Mouse (Mus musculus) lung, adult 2 months (tissue): ENCODE results near the gene Gpr22. TPM values are rescaled to one million over a fixed set of nuclear protein-coding genes. Genes with fewer than 3 reads are reported as not detected.

Experiments used
- DNase-seq: peaks from one replicate; pipeline ENCODE4 v3.0.0; 2022
- H3K4me1 ChIP-seq: fragments of 200-500 bp; 2 replicates; pipeline ENCODE4 v1.6.1; 2011; ENCODE audit warnings: low read length; ENCODE audit not compliant: control insufficient read depth, insufficient read depth
- H3K4me3 ChIP-seq: fragments of 200-500 bp; replicated peaks from 2 replicates; pipeline ENCODE3; 2011; ENCODE audit warnings: low read depth, mild to moderate bottlenecking, control low read depth, low read length; ENCODE audit errors: extremely low read depth
- CTCF ChIP-seq: fragments of 200-500 bp; IDR thresholded peaks from 2 replicates; pipeline ENCODE4 v1.5.1; 2011; ENCODE audit warnings: mild to moderate bottlenecking, low read length, control low read depth; ENCODE audit not compliant: insufficient read depth
- POLR2A ChIP-seq: fragments of 200-500 bp; IDR thresholded peaks from 2 replicates; pipeline ENCODE4 v1.6.1; 2011; ENCODE audit warnings: low read depth, mild to moderate bottlenecking, control low read depth, low read length, borderline replicate concordance; ENCODE audit errors: extremely low read depth
- WGBS: fragments of 180-500 bp; shearing (Covaris S2); methylation state at CpG from one replicate; pipeline ENCODE4 v1.1.7; 2018; 5-methylcytosine and 5-hydroxymethylcytosine counted together
- polyA plus RNA-seq: library from polyadenylated mRNA; depleted of rRNA; stranded (reverse); fragments of >200 nt; gene quantifications from 2 replicates; pipeline ENCODE4 v1.2.3, GENCODE M21; 2012; rRNA removed

Gene Gpr22
- not detected in 2 replicates for polyA plus RNA-seq

DNA sequence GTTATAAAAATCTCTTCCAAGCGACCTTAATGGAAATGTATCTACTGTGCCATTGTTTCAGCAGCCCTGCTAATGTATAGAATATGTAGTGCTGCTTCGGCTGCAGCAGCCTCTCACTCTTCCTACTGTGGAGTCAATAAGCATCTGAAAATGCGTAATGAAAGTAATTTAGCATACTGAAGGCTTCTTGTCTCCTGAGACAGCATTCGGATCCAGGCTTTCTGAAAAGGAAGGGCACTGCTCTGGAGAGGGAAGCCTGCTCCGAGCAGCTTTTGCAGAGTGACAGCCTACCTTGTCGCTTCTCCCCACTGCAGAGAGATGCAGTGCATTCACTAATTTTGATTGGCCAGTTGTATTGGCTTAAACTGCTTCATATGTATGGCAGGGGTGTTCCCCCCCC, at the start of gene Gpr22:
Gpr22 (minus strand) TSS at position 348 of the 400 bp plus-strand sequence.
- TF ChIP-seq CTCF (no peak), POLR2A (no peak)
- no peak for DNase-seq
- WGBS: 60% methylated on average over 6 of the region's 6 CpGs
- Histone ChIP-seq H3K4me1 (no peaks in the 10 kb centered on the region), H3K4me3 (no peak within 1 kb of the TSS)

DNA sequence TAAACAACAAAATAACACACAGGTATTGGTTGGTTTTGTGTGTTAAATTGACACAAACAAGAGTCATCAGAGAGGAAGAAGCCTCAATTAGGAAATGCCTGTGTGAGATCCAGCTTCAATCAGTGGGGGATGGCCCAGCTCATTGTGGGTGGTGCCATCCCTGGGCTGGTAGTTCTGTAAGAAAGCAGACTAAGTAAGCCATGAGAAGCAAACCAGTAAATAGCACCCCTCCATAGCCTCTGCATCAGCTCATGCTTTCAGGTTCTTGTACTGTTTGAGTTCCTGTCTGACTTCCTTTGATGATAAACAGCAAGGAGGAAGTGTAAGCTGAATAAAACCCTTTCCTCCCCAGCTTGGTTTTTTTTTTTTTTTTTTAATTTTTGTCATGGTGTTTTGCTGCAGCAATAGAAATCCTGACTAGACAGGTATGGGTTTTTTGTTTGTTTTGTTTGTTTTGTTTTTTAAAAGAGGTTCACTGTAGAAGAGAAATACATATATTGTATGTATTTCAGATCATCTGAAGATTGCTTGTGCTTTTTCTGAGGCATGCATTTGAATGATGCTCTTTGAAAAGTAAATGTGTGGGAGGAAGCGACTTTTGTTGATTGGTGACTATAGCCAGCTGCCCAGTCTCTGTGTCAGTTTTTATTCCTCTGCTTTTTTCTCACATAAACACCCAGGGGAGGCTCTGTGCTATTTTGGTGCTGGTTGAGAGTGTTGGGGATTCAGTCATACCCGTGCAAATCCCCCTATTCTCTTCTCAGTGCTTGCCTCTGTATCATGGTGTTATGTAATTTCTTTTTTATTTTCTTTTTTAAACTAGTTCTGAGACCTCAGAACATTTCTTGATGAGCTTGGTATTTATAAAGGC, 42.4 kb upstream of the Gpr22 start:
- TF ChIP-seq CTCF (no peak), POLR2A (no peak)
- no peak overlapping the region for H3K4me3 ChIP-seq
- 0 out of 2 replicates have a peak, but pooled peaks cover 2% of the 10 kb centered on the region for H3K4me1 ChIP-seq
- WGBS: 49% methylated on average over 2 of the region's 2 CpGs
- DNase-seq: no peak

DNA sequence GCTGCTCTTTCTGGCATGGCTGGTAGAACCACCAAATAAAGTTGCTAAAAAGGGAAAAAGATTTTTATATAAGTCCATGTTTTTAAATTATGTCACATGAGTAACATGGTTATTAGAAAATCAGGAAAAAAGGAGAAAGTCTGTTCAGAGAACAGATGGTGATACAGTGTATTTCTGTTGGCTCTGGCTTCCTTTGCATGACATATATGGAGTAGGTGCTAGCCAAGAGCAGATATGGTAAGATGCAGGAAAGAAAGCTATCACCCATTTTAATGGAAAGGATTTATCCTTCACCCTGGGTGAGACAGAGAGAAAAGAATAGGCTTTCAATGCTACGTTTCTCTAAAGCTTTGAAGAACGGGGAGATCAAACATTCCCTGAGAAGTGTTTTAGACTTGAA, 40.7 kb upstream of the Gpr22 start:
- no peak for DNase-seq

DNA sequence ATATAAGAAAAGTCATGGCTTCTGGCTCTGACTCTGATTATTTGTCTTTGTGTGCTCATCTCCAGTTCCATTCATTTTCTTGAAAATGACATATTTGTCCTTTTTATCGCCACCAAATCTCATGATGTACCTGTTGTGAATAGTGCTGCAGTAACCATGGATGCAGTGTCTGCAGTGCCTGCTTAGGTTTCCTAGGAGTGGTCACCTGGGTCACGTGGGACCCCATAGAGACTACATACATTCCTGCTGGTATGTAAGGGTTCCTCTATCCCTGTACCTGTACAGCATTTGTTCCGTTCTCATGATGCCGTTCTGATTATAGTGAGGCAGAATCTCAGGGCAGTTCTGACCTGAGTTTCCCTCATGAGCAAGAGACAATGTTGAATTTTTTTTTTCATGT, 36.1 kb upstream of the Gpr22 start:
- no peak overlapping the region for H3K4me3 ChIP-seq
- no peak for TF ChIP-seq POLR2A
- 91% methylated on average over 4 of the region's 4 CpGs for WGBS
- no peak for DNase-seq
- H3K4me1 ChIP-seq: no peaks in the 10 kb centered on the region

More for the DNA sequence above, 40.7 kb upstream of the Gpr22 start:
- WGBS: 64% methylated on average over 2 of the region's 2 CpGs
- no peak for TF ChIP-seq POLR2A
- no peak for TF ChIP-seq CTCF
- Histone ChIP-seq H3K4me3 (no peak overlapping the region), H3K4me1 (0 out of 2 replicates have a peak, but pooled peaks cover 2% of the 10 kb centered on the region)

DNA sequence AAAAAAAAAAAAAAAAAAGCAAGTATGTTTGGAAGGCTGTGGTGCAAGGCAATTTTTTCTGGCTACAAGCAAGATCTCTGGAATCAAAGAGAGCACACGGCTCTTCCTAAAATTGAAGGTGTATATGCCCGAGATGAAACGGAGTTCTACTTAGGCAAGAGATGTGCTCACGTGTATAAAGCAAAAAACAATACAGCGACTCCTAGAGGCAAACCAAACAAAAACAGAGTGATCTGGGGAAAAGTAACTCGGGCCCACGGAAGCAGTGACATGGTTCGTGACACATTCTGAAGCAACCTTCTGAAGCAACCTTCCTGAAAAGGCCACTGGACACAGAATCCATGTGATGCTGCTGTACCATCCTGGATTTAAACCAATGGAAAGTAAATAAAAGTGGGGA, 33.6 kb upstream of the Gpr22 start:
- TF ChIP-seq POLR2A (no peak), CTCF (no peak)
- no peaks in the 10 kb centered on the region for H3K4me1 ChIP-seq
- no peak overlapping the region for H3K4me3 ChIP-seq
- WGBS: 90% methylated on average over 8 of the region's 8 CpGs
- no peak for DNase-seq

DNA sequence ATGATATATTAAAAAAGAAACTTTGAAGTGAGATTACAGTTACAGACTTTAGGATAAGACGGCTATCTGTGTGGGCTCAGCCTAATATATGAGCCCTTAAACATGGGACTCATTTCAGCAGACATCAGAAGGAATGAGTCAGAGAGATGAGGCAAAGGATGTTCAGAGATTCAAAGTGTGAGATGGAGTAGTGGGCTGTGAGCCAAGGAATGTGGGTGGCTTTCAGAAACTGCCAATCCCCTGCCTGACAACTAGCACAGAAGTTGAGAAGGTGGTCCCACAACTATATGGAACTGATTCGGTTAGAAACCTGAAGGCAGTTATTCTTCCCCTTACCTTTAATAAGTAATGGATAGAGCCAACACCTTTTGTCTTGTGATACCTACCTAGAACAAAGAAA, 20.9 kb upstream of the Gpr22 start:
- no peak overlapping the region for H3K4me3 ChIP-seq
- TF ChIP-seq CTCF (no peak), POLR2A (no peak)
- H3K4me1 ChIP-seq: no peaks in the 10 kb centered on the region
- DNase-seq: no peak
- 87% methylated on average over 2 of the region's 2 CpGs for WGBS

DNA sequence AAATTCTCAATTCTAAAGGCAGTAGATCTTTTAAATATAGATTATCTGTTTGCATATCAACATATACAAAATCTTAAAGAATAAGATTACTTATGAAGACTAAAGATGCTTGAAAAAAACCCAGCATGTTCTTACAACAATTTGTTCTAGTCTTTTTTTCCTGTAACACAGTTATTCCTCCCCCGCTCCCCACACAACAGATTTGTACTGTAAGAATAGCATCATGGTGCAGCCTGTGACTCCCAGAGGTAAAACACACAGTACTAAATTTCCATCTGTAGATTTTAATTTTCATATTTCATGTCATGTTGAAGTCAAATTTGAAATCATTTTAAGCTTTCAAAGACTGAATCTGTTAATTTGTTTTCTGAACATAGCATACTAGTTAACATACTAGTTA, 16.4 kb upstream of the Gpr22 start:
- 93% methylated on average over 1 of the region's 1 CpGs for WGBS
- no peak overlapping the region for H3K4me3 ChIP-seq
- no peaks in the 10 kb centered on the region for H3K4me1 ChIP-seq
- TF ChIP-seq CTCF: no peak
- TF ChIP-seq POLR2A: no peak
- DNase-seq: no peak

DNA sequence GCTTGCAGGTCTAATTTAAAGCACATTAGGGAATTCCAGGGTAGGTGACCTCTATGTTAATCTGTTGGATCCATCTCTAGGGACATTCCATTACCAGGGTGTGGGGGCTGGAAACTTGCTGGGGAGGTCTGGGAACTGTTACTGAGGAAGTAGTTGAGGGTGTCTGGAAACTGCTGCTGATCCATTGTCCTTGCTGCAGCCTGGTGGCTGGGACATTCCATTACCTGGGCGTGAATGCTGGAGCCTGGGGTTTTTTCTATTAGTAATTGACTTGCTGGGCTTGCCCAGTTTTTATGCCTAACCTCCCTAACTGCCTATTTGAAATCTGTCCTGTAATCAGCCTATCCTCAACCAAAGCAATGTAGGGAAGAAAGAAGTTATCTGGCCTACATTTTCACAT, 13.0 kb upstream of the Gpr22 start:
- Histone ChIP-seq H3K4me1 (no peaks in the 10 kb centered on the region), H3K4me3 (no peak overlapping the region)
- 45% methylated on average over 1 of the region's 1 CpGs for WGBS
- no peak for DNase-seq
- TF ChIP-seq CTCF (no peak), POLR2A (no peak)

DNA sequence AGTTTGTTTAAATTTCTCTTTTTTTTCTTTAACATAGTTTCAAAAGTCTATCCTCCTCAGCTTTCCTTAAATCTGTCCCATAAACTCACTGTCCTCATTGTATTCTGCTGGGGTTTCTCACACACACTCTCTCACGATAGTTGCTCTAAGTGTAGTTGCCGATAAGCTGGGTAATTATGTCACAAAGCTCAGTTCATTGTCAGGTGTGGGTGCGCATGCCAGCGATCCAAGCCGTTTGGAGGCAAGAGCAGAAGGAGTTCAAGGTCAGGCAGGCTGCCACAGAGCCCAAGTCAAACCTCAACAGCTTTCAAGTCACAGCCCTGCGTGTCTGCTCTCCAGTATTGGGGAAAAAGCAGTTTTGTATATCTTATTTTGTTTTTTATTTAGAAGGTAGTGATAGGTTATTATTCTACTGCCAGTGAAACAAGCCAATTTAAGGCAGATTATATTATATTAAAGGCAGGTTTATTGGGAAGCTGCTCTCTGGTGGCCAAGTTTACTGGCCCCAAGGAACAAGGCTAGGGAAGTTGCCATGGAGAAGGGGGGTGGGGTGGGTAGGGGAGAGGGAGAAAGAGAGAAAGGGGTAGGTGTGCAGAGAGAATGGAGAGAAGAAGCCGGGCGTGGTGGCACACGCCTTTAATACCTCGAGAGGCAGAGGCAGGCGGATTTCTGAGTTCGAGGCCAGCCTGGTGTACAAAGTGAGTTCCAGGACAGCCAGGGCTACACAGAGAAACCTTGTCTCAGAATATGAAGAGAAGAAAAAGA, 11.9 kb upstream of the Gpr22 start:
- no peak for DNase-seq
- WGBS: 87% methylated on average over 12 of the region's 12 CpGs
- H3K4me3 ChIP-seq: no peak overlapping the region
- TF ChIP-seq POLR2A: no peak
- TF ChIP-seq CTCF: no peak
- H3K4me1 ChIP-seq: no peaks in the 10 kb centered on the region; the same call in 1 of the 2 replicates

DNA sequence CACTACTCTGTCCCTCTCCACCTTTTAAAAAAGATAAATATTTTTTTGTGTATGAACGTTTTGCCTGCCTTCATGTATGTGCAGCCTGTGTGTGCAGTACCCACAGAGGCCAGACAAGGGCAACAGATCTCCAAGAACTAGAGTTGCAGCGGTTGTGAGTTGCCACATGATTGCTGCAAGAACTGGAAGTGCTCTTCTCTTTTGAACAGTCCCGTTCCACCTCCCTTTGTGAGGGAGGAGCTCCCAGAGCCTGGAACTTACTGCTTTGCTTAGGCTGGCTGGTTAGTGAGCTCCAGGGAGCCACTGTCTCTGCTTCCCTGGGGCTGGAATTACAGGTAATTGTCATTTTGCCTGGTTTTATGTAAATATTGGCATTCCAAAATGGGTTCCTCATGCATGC, 10.8 kb upstream of the Gpr22 start:
- TF ChIP-seq CTCF (no peak), POLR2A (no peak)
- peaks cover 4% of the 10 kb centered on the region for H3K4me1 ChIP-seq
- WGBS: 83% methylated on average over 3 of the region's 3 CpGs

More for the DNA sequence above, 10.8 kb upstream of the Gpr22 start:
- H3K4me3 ChIP-seq: no peak overlapping the region
- no peak for DNase-seq
